Mouse (Mus musculus) forebrain, embryonic 14.5 days (tissue): Measurements from ENCODE around the gene Acoxl. TPM values are rescaled to one million over a fixed set of nuclear protein-coding genes. Genes with fewer than 3 reads are reported as not detected.

Experiments
- ATAC-seq: fragments of 200-750 bp; cut with Nextera tagmentation; 2 replicates; pipeline ENCODE4 v1.8.0; 2017; ENCODE audit warnings: mild to moderate bottlenecking, moderate library complexity
- DNase-seq: peaks from one replicate; pipeline ENCODE4 v3.0.0-alpha.2; 2015; ENCODE audit warnings: low spot score
- H3K27ac ChIP-seq: fragments of 300-500 bp; sonication (generic); 2 replicates; pipeline ENCODE4 v1.5.1; 2014; ENCODE audit warnings: low read depth, mild to moderate bottlenecking, control low read depth, low read length, moderate library complexity
- H3K27me3 ChIP-seq: fragments of 300-500 bp; sonication (generic); replicated peaks from 2 replicates; pipeline ENCODE4 v1.6.1; 2014; ENCODE audit warnings: low read length, control low read depth, mixed read lengths; ENCODE audit not compliant: control insufficient read depth, insufficient read depth
- H3K36me3 ChIP-seq: fragments of 300-500 bp; sonication (generic); 2 replicates; pipeline ENCODE4 v1.6.1; 2014; ENCODE audit warnings: low read length, control low read depth; ENCODE audit not compliant: control insufficient read depth, insufficient read depth
- H3K4me1 ChIP-seq: fragments of 300-500 bp; sonication (generic); 2 replicates; pipeline ENCODE4 v1.6.1; 2014; ENCODE audit warnings: antibody characterized with exemption, low read length, control low read depth; ENCODE audit not compliant: control insufficient read depth, insufficient read depth
- H3K4me2 ChIP-seq: fragments of 300-500 bp; sonication (generic); 2 replicates; pipeline ENCODE4 v1.6.1; 2014; ENCODE audit warnings: mild to moderate bottlenecking, control low read depth, low read length
- H3K4me3 ChIP-seq: fragments of 300-500 bp; sonication (generic); 2 replicates; pipeline ENCODE4 v1.5.1; 2014; ENCODE audit warnings: low read depth, low read length, control low read depth
- H3K9ac ChIP-seq: fragments of 300-500 bp; sonication (generic); 2 replicates; pipeline ENCODE4 v1.6.1; 2014; ENCODE audit warnings: mild to moderate bottlenecking, low read length, control low read depth, moderate library complexity
- H3K9me3 ChIP-seq: fragments of 300-500 bp; sonication (generic); replicated peaks from 2 replicates; pipeline ENCODE4 v1.6.1; 2016; ENCODE audit warnings: low read length, control low read depth, mixed read lengths; ENCODE audit not compliant: control insufficient read depth
- WGBS: fragments of 180-500 bp; shearing (Covaris S2); extraction: QIAGEN DNeasy Blood & Tissue Kit; methylation state at CpG from one replicate; pipeline ENCODE4 v1.1.7; 2014; 5-methylcytosine and 5-hydroxymethylcytosine counted together
- polyA plus RNA-seq: library from polyadenylated mRNA; unstranded; fragments of >200 nt; fragmentation: Nextera tagmentation; extraction: Ambion mirVana; gene quantifications from 2 replicates; pipeline ENCODE4 v1.2.1, GENCODE M21; 2014

Gene Acoxl
- polyA plus RNA-seq, 1 experiment from 2014 or later = not detected

- DNase-seq (peak; percentile 17), ATAC-seq (no peak)
- Histone ChIP-seq H3K36me3 (no peaks in the 10 kb centered on the region), H3K4me3 (no peak overlapping the region), H3K4me2 (0 out of 2 replicates have a peak overlapping the region, but pooled peaks have one; percentile 14), H3K9ac (no peak overlapping the region), H3K27ac (no peak overlapping the region), H3K4me1 (no peaks in the 10 kb centered on the region), H3K27me3 (no peaks in the 10 kb centered on the region), H3K9me3 (no peaks in the 10 kb centered on the region)
- 29% methylated on average over 6 of the region's 6 CpGs for WGBS
Measured at GRCm38 (mm10) chr2:128079316-128079715, 240.6 kb downstream of the Acoxl start.

- DNase-seq (no peak), ATAC-seq (no peak)
- H3K36me3 ChIP-seq = no peaks in the 10 kb centered on the region
- H3K9ac ChIP-seq = no peak overlapping the region
- no peaks in the 10 kb centered on the region for H3K27me3 ChIP-seq
- H3K27ac ChIP-seq = no peak overlapping the region
- no peak overlapping the region for H3K4me3 ChIP-seq
- no peaks in the 10 kb centered on the region for H3K4me1 ChIP-seq
- H3K4me2 ChIP-seq = no peak overlapping the region
- 61% methylated on average over 3 of the region's 3 CpGs for WGBS
- H3K9me3 ChIP-seq = no peaks in the 10 kb centered on the region
Measured at GRCm38 (mm10) chr2:128083844-128084243, 245.2 kb downstream of the Acoxl start.

- Histone ChIP-seq H3K4me3 (no peak overlapping the region), H3K36me3 (no peaks in the 10 kb centered on the region), H3K9me3 (no peaks in the 10 kb centered on the region), H3K27ac (no peak overlapping the region), H3K4me2 (no peak overlapping the region), H3K27me3 (no peaks in the 10 kb centered on the region), H3K4me1 (no peaks in the 10 kb centered on the region), H3K9ac (no peak overlapping the region)
- 90% methylated on average over 5 of the region's 5 CpGs for WGBS
- DNase-seq = no peak
- no peak for ATAC-seq
Measured at GRCm38 (mm10) chr2:128084607-128085006, 245.9 kb downstream of the Acoxl start.

GRCm38 (mm10) chr2:128085481-128085880, 246.8 kb downstream of the Acoxl start:
- H3K9me3 ChIP-seq = no peaks in the 10 kb centered on the region
- no peak overlapping the region for H3K4me3 ChIP-seq
- H3K27ac ChIP-seq = no peak overlapping the region
- no peaks in the 10 kb centered on the region for H3K27me3 ChIP-seq
- H3K4me1 ChIP-seq = no peaks in the 10 kb centered on the region
- H3K4me2 ChIP-seq = no peak overlapping the region
- DNase-seq (no peak), ATAC-seq (no peak)
- no peak overlapping the region for H3K9ac ChIP-seq
- WGBS = 94% methylated on average over 1 of the region's 1 CpGs
- H3K36me3 ChIP-seq = no peaks in the 10 kb centered on the region

- no peaks in the 10 kb centered on the region for H3K9me3 ChIP-seq
- no peak overlapping the region for H3K4me2 ChIP-seq
- no peaks in the 10 kb centered on the region for H3K27me3 ChIP-seq
- no peaks in the 10 kb centered on the region for H3K36me3 ChIP-seq
- no peaks in the 10 kb centered on the region for H3K4me1 ChIP-seq
- ATAC-seq (no peak), DNase-seq (no peak)
- H3K4me3 ChIP-seq = no peak overlapping the region
- WGBS = 62% methylated on average over 14 of the region's 14 CpGs
- no peak overlapping the region for H3K9ac ChIP-seq
- H3K27ac ChIP-seq = no peak overlapping the region
Measured at GRCm38 (mm10) chr2:128086301-128086886, 247.7 kb downstream of the Acoxl start.

- H3K27me3 ChIP-seq = no peaks in the 10 kb centered on the region
- ATAC-seq = no peak
- no peak overlapping the region for H3K9ac ChIP-seq
- DNase-seq = no peak
- no peaks in the 10 kb centered on the region for H3K9me3 ChIP-seq
- H3K4me1 ChIP-seq = no peaks in the 10 kb centered on the region
- no peak overlapping the region for H3K4me2 ChIP-seq
- no peaks in the 10 kb centered on the region for H3K36me3 ChIP-seq
- 94% methylated on average over 7 of the region's 7 CpGs for WGBS
- no peak overlapping the region for H3K4me3 ChIP-seq
- no peak overlapping the region for H3K27ac ChIP-seq
Measured at GRCm38 (mm10) chr2:128086996-128087526, 248.4 kb downstream of the Acoxl start.

GRCm38 (mm10) chr2:128087798-128088545, 249.3 kb downstream of the Acoxl start:
- no peaks in the 10 kb centered on the region for H3K27me3 ChIP-seq
- H3K9ac ChIP-seq = no peak overlapping the region
- H3K4me2 ChIP-seq = no peak overlapping the region
- no peak overlapping the region for H3K4me3 ChIP-seq
- 90% methylated on average over 8 of the region's 8 CpGs for WGBS
- H3K4me1 ChIP-seq = no peaks in the 10 kb centered on the region
- DNase-seq = no peak
- no peak for ATAC-seq
- no peak overlapping the region for H3K27ac ChIP-seq
- H3K36me3 ChIP-seq = no peaks in the 10 kb centered on the region
- H3K9me3 ChIP-seq = no peaks in the 10 kb centered on the region

GRCm38 (mm10) chr2:128090283-128090885, 251.7 kb downstream of the Acoxl start:
- Histone ChIP-seq H3K9me3 (no peaks in the 10 kb centered on the region), H3K27ac (no peak overlapping the region), H3K9ac (no peak overlapping the region), H3K4me3 (no peak overlapping the region), H3K4me1 (no peaks in the 10 kb centered on the region), H3K36me3 (no peaks in the 10 kb centered on the region), H3K27me3 (no peaks in the 10 kb centered on the region), H3K4me2 (no peak overlapping the region)
- ATAC-seq = no peak
- 90% methylated on average over 6 of the region's 6 CpGs for WGBS
- DNase-seq = no peak
